Mouse (Mus musculus) stomach, postnatal 0 days (tissue): ENCODE data around the gene Spred3.
"Not testable (repeated sequence)": the region's sequence is repeated elsewhere in the genome, so short reads cannot be mapped to it uniquely, and the experiment has no call there.

ENCODE experiments used
- CTCF ChIP-seq: IDR thresholded peaks from 2 replicates; pipeline ENCODE4 v1.5.1; 2016; ENCODE audit warnings: antibody characterized with exemption, low read depth, mild to moderate bottlenecking, moderate library complexity
- EP300 ChIP-seq: optimal IDR thresholded peaks from 2 replicates; pipeline ENCODE3; 2016; ENCODE audit warnings: antibody characterized with exemption

GRCm38 (mm10) chr7:29194230-29194629 is 24.0 kb upstream of the Spred3 start:
- TF ChIP-seq CTCF, EP300: not testable (repeated sequence)
